8 mouse cellular contexts compared by ENCODE assay signal in genomic region chr5:135009590-135010319, GRCm38 (mm10). TPM values are rescaled to one million over a fixed set of nuclear protein-coding genes. Genes with fewer than 3 reads are reported as not detected.
DNase-seq lines count a peak whose midpoint lies in the region; ATAC-seq and TF ChIP-seq lines count a peak whose summit lies in the region.

No protein-coding gene starts in this region.

- no peaks in the 10 kb centered on the region; the same call in 1 of the 2 replicates for H3K79me2 ChIP-seq in CH12.LX (replicated peaks; ENCODE audit: control insufficient read depth, extremely low read depth, insufficient read depth, poor library complexity, severe bottlenecking)

- under 1% methylated on average over 37 of the region's 37 CpGs for WGBS in forebrain, embryonic 11.5 days
- 0% methylated on average over 37 of the region's 37 CpGs for WGBS in heart, embryonic 16.5 days
- WGBS in liver, postnatal 0 days (ENCODE audit: insufficient replicate concordance), result under 1% methylated on average over 32 of the region's 37 CpGs
- 1% methylated on average over 37 of the region's 37 CpGs for WGBS in neural tube, embryonic 13.5 days

- in situ Hi-C loops in CH12.LX (cut with MboI; ENCODE audit: low pct_ligation_motif_present, low pct_unique_long_range_greater_than_20kb, low sequenced_read_pairs), result no loop called here

- no peak for TF ChIP-seq RAD21 in CH12.LX (IDR thresholded peaks at IDR 0.05; ENCODE audit: low read depth, low read length)

- peak; percentile 88 for DNase-seq in CH12.LX (ENCODE audit: extremely low read depth)
- DNase-seq in c-Kit-positive CD71-positive TER-119-negative erythroid progenitor cells, embryonic 14.5 days (ENCODE audit: low read depth), result peak; percentile 87
- peak; percentile 90 for DNase-seq in forebrain, embryonic 11.5 days (ENCODE audit: low spot score)
- DNase-seq in kidney, postnatal 36 days, result peak; percentile 91 to 93
- peak; percentile 90 for DNase-seq in liver, postnatal 0 days
- peak; percentile 87 for DNase-seq in telencephalon, adult 2 months (ENCODE audit: low read depth, low spot score)

- peaks cover 22% of the 10 kb centered on the region for H3K27me3 ChIP-seq in CH12.LX (replicated peaks)
- H3K27me3 ChIP-seq in forebrain, embryonic 11.5 days (ENCODE audit: control insufficient read depth, insufficient read depth, low read length), result no peaks in the 10 kb centered on the region; the same call in 1 of the 2 replicates
- no peaks in the 10 kb centered on the region for H3K27me3 ChIP-seq in heart, embryonic 16.5 days (ENCODE audit: control insufficient read depth, insufficient read depth, low read length)
- no peaks in the 10 kb centered on the region for H3K27me3 ChIP-seq in liver, postnatal 0 days (ENCODE audit: insufficient read depth, low read length)
- H3K27me3 ChIP-seq in neural tube, embryonic 13.5 days, result no peaks in the 10 kb centered on the region

- H3K27ac ChIP-seq in CH12.LX (ENCODE audit: insufficient read depth, low read depth), result peak overlapping the region; percentile 86
- peak overlapping the region; percentile 94 for H3K27ac ChIP-seq in forebrain, embryonic 11.5 days (ENCODE audit: low read depth, low read length)
- peak overlapping the region; percentile 98 for H3K27ac ChIP-seq in heart, embryonic 16.5 days (ENCODE audit: low read length)
- H3K27ac ChIP-seq in liver, postnatal 0 days (ENCODE audit: low read depth), result peak overlapping the region; percentile 96
- peak overlapping the region; percentile 98 for H3K27ac ChIP-seq in neural tube, embryonic 13.5 days (replicated peaks)

- H3K4me3 ChIP-seq in CH12.LX (replicated peaks in 1 of 3; ENCODE audit: low read depth in 2 of 3, low read length in 2 of 3, poor library complexity in 1 of 3), result peak overlapping the region; percentile 66 to 73 (median 67)
- H3K4me3 ChIP-seq in forebrain, embryonic 11.5 days (ENCODE audit: low read depth, low read length), result peak overlapping the region; percentile 57
- H3K4me3 ChIP-seq in heart, embryonic 16.5 days (ENCODE audit: low read length), result peak overlapping the region; percentile 75
- peak overlapping the region; percentile 67 for H3K4me3 ChIP-seq in liver, postnatal 0 days (ENCODE audit: low read depth, low read length)
- H3K4me3 ChIP-seq in neural tube, embryonic 13.5 days, result peak overlapping the region; percentile 61

- TF ChIP-seq POLR2A in CH12.LX (IDR thresholded peaks at IDR 0.05; ENCODE audit: low read depth, low read length), result peak; percentile 18; the same call in 1 of the 2 replicates

- peak; percentile 77 for ATAC-seq in forebrain, embryonic 11.5 days (replicated peaks; ENCODE audit: low FRiP score)
- ATAC-seq in heart, embryonic 16.5 days (replicated peaks; ENCODE audit: extremely low read depth, insufficient read depth, low FRiP score), result peak; percentile 73
- peak; percentile 71 for ATAC-seq in liver, postnatal 0 days
- ATAC-seq in neural tube, embryonic 13.5 days (ENCODE audit: low read depth), result peak; percentile 89

- H3K4me2 ChIP-seq in CH12.LX (ENCODE audit: insufficient read depth, low read depth, poor library complexity, severe bottlenecking), result peak overlapping the region; percentile 78
- peak overlapping the region; percentile 75 for H3K4me2 ChIP-seq in forebrain, embryonic 11.5 days (ENCODE audit: low read depth, low read length, severe bottlenecking)
- H3K4me2 ChIP-seq in heart, embryonic 16.5 days (ENCODE audit: low read depth, low read length), result peak overlapping the region; percentile 64
- peak overlapping the region; percentile 75 for H3K4me2 ChIP-seq in liver, postnatal 0 days (ENCODE audit: low read depth, low read length)
- H3K4me2 ChIP-seq in neural tube, embryonic 13.5 days, result peak overlapping the region; percentile 79

- dilution Hi-C loops in CH12.LX (cut with MboI; ENCODE audit: extremely low pct_ligation_motif_present, extremely low pct_unique_long_range_greater_than_20kb, low sequenced_read_pairs), result no loop called here

- no peak for TF ChIP-seq EP300 in CH12.LX (IDR thresholded peaks at IDR 0.05; ENCODE audit: low read length)
- no peak for TF ChIP-seq EP300 in liver, postnatal 0 days (IDR thresholded peaks at IDR 0.05; ENCODE audit: low read depth)

- H3K4me1 ChIP-seq in CH12.LX (ENCODE audit: control insufficient read depth in 1 of 2, insufficient read depth in 2 of 2), result peaks cover 10 to 31% of the 10 kb centered on the region in 2 experiments
- H3K4me1 ChIP-seq in forebrain, embryonic 11.5 days (replicated peaks; ENCODE audit: control insufficient read depth, insufficient read depth, low read length), result peaks cover 5% of the 10 kb centered on the region; the same call in 1 of the 2 replicates
- peaks cover 7% of the 10 kb centered on the region for H3K4me1 ChIP-seq in heart, embryonic 16.5 days (ENCODE audit: control insufficient read depth, insufficient read depth, low read length)
- H3K4me1 ChIP-seq in liver, postnatal 0 days (ENCODE audit: insufficient read depth), result peaks cover 22% of the 10 kb centered on the region
- peaks cover 41% of the 10 kb centered on the region for H3K4me1 ChIP-seq in neural tube, embryonic 13.5 days (replicated peaks)

- H3K9ac ChIP-seq in CH12.LX (ENCODE audit: insufficient read depth, low read depth), result peak overlapping the region; percentile 82
- peak overlapping the region; percentile 63 for H3K9ac ChIP-seq in forebrain, embryonic 11.5 days (ENCODE audit: low read length)
- H3K9ac ChIP-seq in heart, embryonic 16.5 days (ENCODE audit: low read length), result peak overlapping the region; percentile 81
- H3K9ac ChIP-seq in liver, postnatal 0 days (replicated peaks), result peak overlapping the region; percentile 73
- H3K9ac ChIP-seq in neural tube, embryonic 13.5 days, result peak overlapping the region; percentile 84

- peaks cover 2 to 18% of the 10 kb centered on the region in 2 experiments for H3K36me3 ChIP-seq in CH12.LX (replicated peaks in 1 of 2; ENCODE audit: control insufficient read depth in 1 of 2, insufficient read depth in 1 of 2, low read length in 1 of 2)
- H3K36me3 ChIP-seq in forebrain, embryonic 11.5 days (ENCODE audit: control insufficient read depth, insufficient read depth, low read length), result no peaks in the 10 kb centered on the region
- 0 out of 2 replicates have a peak, but pooled peaks cover 3% of the 10 kb centered on the region for H3K36me3 ChIP-seq in heart, embryonic 16.5 days (ENCODE audit: control insufficient read depth, insufficient read depth)
- H3K36me3 ChIP-seq in liver, postnatal 0 days (replicated peaks; ENCODE audit: insufficient read depth, low read length), result no peaks in the 10 kb centered on the region
- H3K36me3 ChIP-seq in neural tube, embryonic 13.5 days, result no peaks in the 10 kb centered on the region

- no peak for TF ChIP-seq CTCF in CH12.LX (conservative IDR thresholded peaks at IDR 0.05 in 1 of 2, IDR thresholded peaks at IDR 0.05 in 1 of 2; ENCODE audit: low read depth in 2 of 2, low read length in 2 of 2)
- no peak for TF ChIP-seq CTCF in liver, postnatal 0 days (IDR thresholded peaks at IDR 0.05; ENCODE audit: low read depth)

- no peaks in the 10 kb centered on the region for H3K9me3 ChIP-seq in CH12.LX (replicated peaks; ENCODE audit: low read length)
- H3K9me3 ChIP-seq in forebrain, embryonic 11.5 days (ENCODE audit: control insufficient read depth, low read length), result no peaks in the 10 kb centered on the region
- H3K9me3 ChIP-seq in heart, embryonic 16.5 days (replicated peaks; ENCODE audit: control insufficient read depth, low read length), result no peaks in the 10 kb centered on the region
- H3K9me3 ChIP-seq in liver, postnatal 0 days (ENCODE audit: low read length), result no peaks in the 10 kb centered on the region
- H3K9me3 ChIP-seq in neural tube, embryonic 13.5 days, result no peaks in the 10 kb centered on the region

RNA-seq across cellular contexts. Expression of gene Abhd11, which starts 0.8 kb away (rescaled TPM):
- total RNA-seq in CH12.LX (2012; rRNA removed) (36.0 and 37.1 TPM in 2 replicates), CH12.LX (2014; rRNA removed) (31.2 and 36.6 TPM in 2 replicates)
- 29.2 and 32.1 TPM in 2 replicates for polyA plus RNA-seq in CH12.LX (2012; ENCODE audit: insufficient read length, low read depth)
- 38.9 and 39.1 TPM in 2 replicates for polyA plus RNA-seq in forebrain, embryonic 11.5 days (2014; fragmentation: Nextera tagmentation; extraction: Ambion mirVana)
- polyA plus RNA-seq in heart, embryonic 16.5 days (2015; fragmentation: Nextera tagmentation; extraction: Ambion mirVana), result 74.5 and 78.6 TPM in 2 replicates
- polyA plus RNA-seq in liver, postnatal 0 days (2015; fragmentation: Nextera tagmentation; extraction: Ambion mirVana), result 47.9 and 49.2 TPM in 2 replicates
- 63.6 and 72.2 TPM in 2 replicates for polyA plus RNA-seq in neural tube, embryonic 13.5 days (2015; fragmentation: Nextera tagmentation; extraction: Ambion mirVana)

RNA-seq across cellular contexts. Expression of gene Stx1a, which starts 13.5 kb away (rescaled TPM):
- total RNA-seq in CH12.LX (2012; rRNA removed) (2.0 and 2.4 TPM in 2 replicates), CH12.LX (2014; rRNA removed) (0.81 and 1.1 TPM in 2 replicates)
- 3.0 and 3.3 TPM in 2 replicates for polyA plus RNA-seq in CH12.LX (2012; ENCODE audit: insufficient read length, low read depth)
- polyA plus RNA-seq in forebrain, embryonic 11.5 days (2014; fragmentation: Nextera tagmentation; extraction: Ambion mirVana), result 11.2 and 14.9 TPM in 2 replicates
- polyA plus RNA-seq in heart, embryonic 16.5 days (2015; fragmentation: Nextera tagmentation; extraction: Ambion mirVana), result 6.0 and 7.4 TPM in 2 replicates
- 2.3 and 2.5 TPM in 2 replicates for polyA plus RNA-seq in liver, postnatal 0 days (2015; fragmentation: Nextera tagmentation; extraction: Ambion mirVana)
- 76.8 and 90.9 TPM in 2 replicates for polyA plus RNA-seq in neural tube, embryonic 13.5 days (2015; fragmentation: Nextera tagmentation; extraction: Ambion mirVana)

RNA-seq across cellular contexts. Expression of gene Cldn3, which starts 23.7 kb away (rescaled TPM):
- total RNA-seq in CH12.LX (2012; rRNA removed) (not detected in 2 replicates), CH12.LX (2014; rRNA removed) (not detected in 2 replicates)
- not detected in 2 replicates for polyA plus RNA-seq in CH12.LX (2012; ENCODE audit: insufficient read length, low read depth)
- 4.4 and 7.3 TPM in 2 replicates for polyA plus RNA-seq in forebrain, embryonic 11.5 days (2014; fragmentation: Nextera tagmentation; extraction: Ambion mirVana)
- 8.0 and 32.8 TPM in 2 replicates for polyA plus RNA-seq in heart, embryonic 16.5 days (2015; fragmentation: Nextera tagmentation; extraction: Ambion mirVana)
- polyA plus RNA-seq in liver, postnatal 0 days (2015; fragmentation: Nextera tagmentation; extraction: Ambion mirVana), result 65.0 and 73.7 TPM in 2 replicates
- 0.81 and 2.4 TPM in 2 replicates for polyA plus RNA-seq in neural tube, embryonic 13.5 days (2015; fragmentation: Nextera tagmentation; extraction: Ambion mirVana)

RNA-seq across cellular contexts. Expression of gene Dnajc30, which starts 54.2 kb away (rescaled TPM):
- total RNA-seq in CH12.LX (2012; rRNA removed) (7.2 and 7.5 TPM in 2 replicates), CH12.LX (2014; rRNA removed) (4.1 and 4.9 TPM in 2 replicates)
- 9.2 and 9.6 TPM in 2 replicates for polyA plus RNA-seq in CH12.LX (2012; ENCODE audit: insufficient read length, low read depth)
- 26.2 and 27.1 TPM in 2 replicates for polyA plus RNA-seq in forebrain, embryonic 11.5 days (2014; fragmentation: Nextera tagmentation; extraction: Ambion mirVana)
- polyA plus RNA-seq in heart, embryonic 16.5 days (2015; fragmentation: Nextera tagmentation; extraction: Ambion mirVana), result 28.8 and 30.9 TPM in 2 replicates
- polyA plus RNA-seq in liver, postnatal 0 days (2015; fragmentation: Nextera tagmentation; extraction: Ambion mirVana), result 28.7 and 33.3 TPM in 2 replicates
- 35.5 and 37.1 TPM in 2 replicates for polyA plus RNA-seq in neural tube, embryonic 13.5 days (2015; fragmentation: Nextera tagmentation; extraction: Ambion mirVana)

RNA-seq across cellular contexts. Expression of gene Bud23, which starts 55.0 kb away (rescaled TPM):
- 62.1 and 70.0 TPM in 2 replicates for total RNA-seq in CH12.LX (2012; rRNA removed)
- total RNA-seq in CH12.LX (2014; rRNA removed), result 60.7 and 79.1 TPM in 2 replicates
- polyA plus RNA-seq in CH12.LX (2012; ENCODE audit: insufficient read length, low read depth), result 118 and 141 TPM in 2 replicates
- 142 and 148 TPM in 2 replicates for polyA plus RNA-seq in forebrain, embryonic 11.5 days (2014; fragmentation: Nextera tagmentation; extraction: Ambion mirVana)
- 59.7 and 70.4 TPM in 2 replicates for polyA plus RNA-seq in heart, embryonic 16.5 days (2015; fragmentation: Nextera tagmentation; extraction: Ambion mirVana)
- 38.3 TPM in 2 replicates for polyA plus RNA-seq in liver, postnatal 0 days (2015; fragmentation: Nextera tagmentation; extraction: Ambion mirVana)
- 83.0 and 93.7 TPM in 2 replicates for polyA plus RNA-seq in neural tube, embryonic 13.5 days (2015; fragmentation: Nextera tagmentation; extraction: Ambion mirVana)

Comparison
In these comparisons a context has a peak if more than half of its experiments do, and no peak if none do; other contexts are left out.
1. Peak in every context shown above with its lines: DNase-seq, ATAC-seq, H3K4me3 ChIP-seq and H3K27ac ChIP-seq.